Mouse (Mus musculus) WW6 (cell line): ENCODE results near the gene Rhebl1.

Experiments
- DNase-seq: peaks from one replicate; pipeline ENCODE4 v3.0.0-alpha.2; 2013; ENCODE audit warnings: low read depth, low spot score

Gene Rhebl1

GRCm38 (mm10) chr15:98914903-98915302 lies 20.6 kb upstream of the Rhebl1 start:
- no peak for DNase-seq

- DNase-seq = no peak
Observed at GRCm38 (mm10) chr15:98904692-98905091, 10.4 kb upstream of the Rhebl1 start.

DNA sequence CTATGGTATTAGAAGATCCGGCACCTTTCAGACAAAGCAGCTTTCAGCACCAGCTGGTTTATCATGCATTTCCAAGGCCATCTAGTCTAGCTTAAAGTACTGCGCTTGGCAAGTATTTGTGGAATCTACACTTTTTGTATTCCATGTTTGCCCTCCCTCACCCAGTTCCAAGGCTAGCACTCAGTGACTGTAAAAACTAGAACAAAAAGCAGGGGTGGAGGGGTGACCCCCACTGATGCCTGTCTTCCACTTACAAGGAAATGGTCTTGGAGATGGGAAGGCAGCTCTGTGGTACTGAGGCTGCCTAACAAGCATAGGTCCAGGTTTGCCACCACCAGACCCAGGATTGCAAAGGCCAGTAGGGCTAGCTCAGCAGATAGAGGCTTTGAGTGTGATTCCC lies 8.3 kb upstream of the Rhebl1 start:
- no peak for DNase-seq

DNA sequence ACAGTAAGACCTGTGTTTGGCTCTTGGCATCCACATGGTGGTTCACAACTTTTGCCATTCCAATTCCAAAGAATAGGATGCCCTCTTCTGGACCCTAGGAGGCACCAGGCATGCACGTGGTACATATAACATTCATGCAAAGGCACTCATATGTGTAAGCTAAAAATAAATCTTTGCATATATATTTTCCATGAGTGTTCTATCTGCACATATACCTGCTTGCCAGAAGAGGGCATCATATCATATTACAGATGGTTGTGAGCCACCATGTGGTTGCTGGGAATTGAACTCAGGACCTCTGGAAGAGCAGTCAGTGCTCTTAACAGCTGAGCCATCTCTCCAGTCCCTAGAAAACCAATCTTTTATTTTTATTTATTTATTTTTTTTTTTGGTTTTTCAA lies 7.2 kb upstream of the Rhebl1 start:
- DNase-seq = no peak

DNA sequence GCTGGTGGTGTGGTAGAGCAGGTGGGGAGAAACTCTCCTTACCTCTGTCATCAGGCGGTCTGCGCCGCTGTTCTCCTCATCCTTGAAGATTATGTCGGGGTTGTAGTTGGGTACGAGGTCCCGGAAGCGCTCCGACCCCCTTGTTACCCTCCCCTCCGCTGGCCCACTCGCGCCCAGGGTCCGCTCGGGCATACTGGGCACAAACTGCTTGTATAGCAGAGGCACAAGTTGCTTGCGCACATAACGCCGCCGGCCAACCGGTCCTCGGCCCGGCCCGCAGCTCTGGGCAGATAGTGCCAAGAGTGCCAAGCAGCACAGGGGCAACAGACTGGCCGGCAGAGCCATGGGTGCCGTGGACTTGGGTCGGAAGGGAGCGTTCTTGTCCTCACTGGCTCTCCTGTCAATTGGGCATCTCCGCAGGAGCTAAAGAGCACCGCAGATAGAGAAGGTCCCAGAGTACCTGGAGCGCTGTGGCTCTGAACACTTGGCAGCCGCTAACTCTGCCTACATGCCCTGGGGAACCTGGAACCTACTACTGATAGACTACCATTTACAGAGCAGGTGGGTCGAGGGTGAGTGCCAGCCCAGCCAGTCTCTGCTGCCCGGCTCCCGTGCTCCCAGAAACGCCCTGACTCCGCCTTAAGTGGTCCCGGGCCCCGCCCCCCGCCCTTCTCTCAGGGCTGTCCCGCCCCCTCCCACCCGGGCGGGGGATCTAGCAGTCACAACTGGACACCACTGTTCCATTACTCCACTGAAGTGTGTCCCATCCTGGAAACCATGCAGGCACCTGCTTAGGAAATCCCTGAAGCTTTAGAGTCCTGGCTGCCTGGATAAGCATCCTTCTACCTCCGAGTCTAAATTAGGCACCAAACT lies 3.8 kb upstream of the Rhebl1 start, which contains the start of gene Dhh:
Gene Dhh, minus strand, starts transcription at position 613 of the 873 bp plus-strand sequence.
- DNase-seq = no peak

DNA sequence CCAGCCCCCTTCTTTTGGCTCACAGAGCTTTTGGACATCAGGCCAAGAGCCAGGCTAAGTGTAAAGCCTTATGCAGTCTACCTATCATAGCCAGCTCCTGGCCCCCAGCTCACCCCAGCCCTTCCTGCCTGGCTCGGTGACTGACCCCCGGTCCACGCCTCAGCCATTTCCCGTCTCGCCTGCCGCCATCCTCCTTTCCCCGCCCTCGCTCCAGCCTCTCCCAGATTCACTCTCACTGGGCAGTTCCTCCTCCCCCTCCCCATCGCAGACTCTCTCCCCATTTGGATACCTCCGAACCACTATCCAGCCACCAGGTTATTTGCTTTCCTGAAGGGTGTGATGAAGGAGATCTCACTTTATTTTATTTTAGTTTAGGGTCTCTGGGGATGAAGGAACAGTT lies 3.2 kb upstream of the Rhebl1 start:
- DNase-seq = no peak

- no peak for DNase-seq
Observed at GRCm38 (mm10) chr15:98895635-98896589, 1.6 kb upstream of the Rhebl1 start.

DNA sequence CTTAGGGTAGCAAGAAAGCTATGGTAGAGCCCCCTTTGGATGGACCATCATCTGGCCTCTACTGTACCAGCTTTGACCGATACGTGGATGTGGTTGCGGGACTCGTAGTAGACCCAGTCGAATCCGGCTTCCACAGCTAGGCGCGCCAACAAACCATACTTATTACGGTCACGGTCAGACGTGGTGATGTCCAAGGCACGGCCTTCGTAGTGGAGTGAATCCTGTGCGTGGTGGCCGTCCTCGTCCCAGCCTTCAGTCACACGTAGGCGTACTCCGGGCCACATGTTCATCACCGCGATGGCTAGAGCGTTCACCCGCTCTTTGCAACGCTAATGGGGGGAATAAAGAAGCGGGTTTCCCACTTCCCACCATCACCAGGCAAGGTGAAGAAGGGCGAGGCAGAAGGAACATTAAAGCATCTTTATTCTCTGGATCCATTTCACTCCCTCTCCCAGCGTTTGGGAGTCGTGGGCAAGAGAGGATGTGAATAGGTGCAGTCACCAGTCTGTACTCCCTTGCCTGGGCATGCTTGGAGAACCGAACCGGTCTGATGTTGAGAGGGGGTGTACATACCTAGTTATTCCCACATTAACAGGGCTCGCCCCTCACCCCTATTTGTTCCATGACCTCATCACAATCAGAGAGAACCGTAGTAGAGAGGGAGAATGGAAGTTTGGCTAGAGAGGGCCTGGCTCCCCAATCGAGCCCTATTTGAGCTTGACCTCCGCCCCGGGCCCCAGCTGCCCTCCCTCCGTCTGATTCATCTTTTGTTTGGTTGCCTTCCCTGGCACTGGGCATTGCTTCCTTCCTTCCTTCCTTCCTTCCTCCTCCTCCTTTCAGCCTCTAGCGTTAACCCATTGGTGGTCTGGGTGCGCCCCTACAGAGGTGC lies 650 bp upstream of the Rhebl1 start:
- DNase-seq = no peak

GRCm38 (mm10) chr15:98893036-98893435 lies 1.3 kb downstream of the Rhebl1 start:
- no peak for DNase-seq

- DNase-seq = no peak
Observed at GRCm38 (mm10) chr15:98891907-98892606, 2.3 kb downstream of the Rhebl1 start.

GRCm38 (mm10) chr15:98891198-98891742 lies 3.1 kb downstream of the Rhebl1 start:
- no peak for DNase-seq

DNA sequence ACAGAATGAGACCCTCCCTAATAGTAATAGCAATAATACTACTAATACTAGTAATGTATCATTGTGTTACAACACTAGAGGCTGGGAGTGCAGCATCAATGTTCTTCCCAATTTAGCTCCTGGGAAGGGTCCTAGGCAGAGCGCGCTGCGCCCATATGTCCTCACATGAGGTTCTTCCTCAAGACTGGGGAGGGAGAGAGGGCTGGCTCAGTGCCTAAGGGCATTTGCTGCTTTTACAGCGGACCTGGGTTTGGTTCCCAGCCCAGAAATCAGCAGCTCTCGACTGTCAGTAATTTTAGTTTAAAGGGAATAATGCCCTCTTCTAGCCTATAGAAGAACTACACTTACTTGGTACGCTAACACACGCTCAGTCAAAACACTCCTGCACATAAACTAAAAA lies 6.8 kb downstream of the Rhebl1 start:
- DNase-seq = no peak

- DNase-seq = no peak
Observed at GRCm38 (mm10) chr15:98886667-98887387, 7.5 kb downstream of the Rhebl1 start.

GRCm38 (mm10) chr15:98884106-98884505 lies 10.2 kb downstream of the Rhebl1 start:
- no peak for DNase-seq

DNA sequence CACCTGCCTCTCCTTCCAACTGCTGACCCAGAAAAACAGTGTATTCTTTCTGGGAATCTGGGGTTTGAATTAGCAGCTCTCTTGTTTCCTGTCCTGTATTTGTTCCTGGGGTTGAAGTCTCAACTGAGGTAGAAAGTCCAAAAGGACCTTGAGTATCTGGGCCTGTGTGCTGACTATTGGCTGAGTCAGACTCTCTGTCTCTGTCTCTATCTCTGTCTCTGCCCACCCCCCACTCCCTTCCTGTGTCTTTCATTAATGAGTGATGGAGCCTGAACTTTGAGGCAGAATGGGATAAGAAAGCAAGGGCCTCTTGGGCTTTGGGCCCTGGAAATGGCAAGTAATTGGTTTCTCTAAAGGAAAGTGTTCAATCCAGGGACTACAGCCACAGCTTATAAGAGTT lies 10.7 kb downstream of the Rhebl1 start:
- no peak for DNase-seq

GRCm38 (mm10) chr15:98881656-98882008 lies 12.7 kb downstream of the Rhebl1 start:
- DNase-seq = no peak

GRCm38 (mm10) chr15:98880978-98881655 lies 13.2 kb downstream of the Rhebl1 start:
- DNase-seq = peak; percentile 89

GRCm38 (mm10) chr15:98877331-98877730 lies 17.0 kb downstream of the Rhebl1 start:
- DNase-seq = no peak
